Mouse (Mus musculus) cerebellum, adult 2 months (tissue): ENCODE results near the gene Apom. TPM values are rescaled to one million over a fixed set of nuclear protein-coding genes. Genes with fewer than 3 reads are reported as not detected.

Experiments
- DNase-seq, 2 experiments: peaks; one replicate each; pipeline ENCODE4 v3.0.0; 2021
- H3K27ac ChIP-seq: fragments of 200-500 bp; 2 replicates; pipeline ENCODE4 v1.5.1; 2012; ENCODE audit warnings: low read length, control low read depth, inconsistent platforms; ENCODE audit not compliant: insufficient read depth
- H3K27me3 ChIP-seq: fragments of 200-500 bp; 2 replicates; pipeline ENCODE4 v1.6.1; 2012; ENCODE audit warnings: inconsistent platforms, mild to moderate bottlenecking, low read length, moderate library complexity; ENCODE audit not compliant: control insufficient read depth, insufficient read depth
- H3K4me1 ChIP-seq: fragments of 200-500 bp; 2 replicates; pipeline ENCODE4 v1.6.1; 2011; ENCODE audit warnings: low read length; ENCODE audit not compliant: control insufficient read depth, insufficient read depth
- H3K4me3 ChIP-seq: fragments of 200-500 bp; replicated peaks from 2 replicates; pipeline ENCODE3; 2011; ENCODE audit warnings: mild to moderate bottlenecking, low read depth, low read length, control low read depth; ENCODE audit not compliant: insufficient read depth
- CTCF ChIP-seq: fragments of 200-500 bp; IDR thresholded peaks from 2 replicates; pipeline ENCODE4 v1.5.1; 2011; ENCODE audit warnings: low read depth, mild to moderate bottlenecking, control low read depth, low read length, moderate library complexity, borderline replicate concordance; ENCODE audit not compliant: insufficient read depth
- POLR2A ChIP-seq: fragments of 200-500 bp; IDR thresholded peaks from 2 replicates; pipeline ENCODE4 v1.6.1; 2011; ENCODE audit warnings: low read length, control low read depth, borderline replicate concordance; ENCODE audit not compliant: insufficient read depth
- WGBS: fragments of 180-500 bp; shearing (Covaris S2); methylation state at CpG from one replicate; pipeline ENCODE4 v1.1.7; 2018; 5-methylcytosine and 5-hydroxymethylcytosine counted together
- polyA plus RNA-seq: library from polyadenylated mRNA; depleted of rRNA; stranded (reverse); fragments of >200 nt; gene quantifications from 2 replicates; pipeline ENCODE4 v1.2.3, GENCODE M21; 2012

The Apom gene
- polyA plus RNA-seq, 1 experiment: 0.28 TPM

GRCm38 (mm10) chr17:35163326-35164081 is 31.7 kb upstream of the Apom start:
- 2% methylated on average over 8 of the region's 8 CpGs for WGBS
- Histone ChIP-seq H3K27me3 (no peaks in the 10 kb centered on the region), H3K4me1 (peaks cover 13% of the 10 kb centered on the region; the same call in 1 of the 2 replicates), H3K4me3 (peak overlapping the region; percentile 98), H3K27ac (peak overlapping the region; percentile 82; the same call in 1 of the 2 replicates)
- TF ChIP-seq POLR2A (no peak), CTCF (no peak)
- DNase-seq: no peak

DNA sequence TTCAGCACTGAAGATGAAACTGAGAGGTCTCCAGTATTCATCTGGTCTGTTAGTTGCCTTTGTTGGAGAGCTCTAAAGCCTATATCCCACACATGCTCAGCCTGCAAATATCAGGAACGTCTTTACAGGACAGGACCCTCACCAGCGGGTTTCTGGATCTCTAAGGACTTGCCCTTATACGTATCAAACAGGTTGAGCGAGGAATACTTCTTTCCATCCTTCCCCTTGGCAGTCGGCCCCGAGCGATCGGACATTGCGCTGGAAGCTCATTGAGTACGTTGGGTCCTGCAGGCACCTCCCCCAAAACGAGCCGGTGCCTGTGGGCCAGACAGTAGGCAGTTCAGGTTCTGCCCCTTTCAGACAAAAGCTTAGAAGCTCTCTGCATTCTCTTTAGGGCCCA is 30.9 kb upstream of the Apom start:
- Histone ChIP-seq H3K27ac (no peak overlapping the region), H3K4me3 (peak overlapping the region; percentile 30), H3K4me1 (peaks cover 13% of the 10 kb centered on the region; the same call in 1 of the 2 replicates), H3K27me3 (no peaks in the 10 kb centered on the region)
- TF ChIP-seq POLR2A: no peak
- no peak for TF ChIP-seq CTCF
- peak in 1 of 2 experiments; percentile 50 for DNase-seq
- WGBS: 2% methylated on average over 12 of the region's 12 CpGs

GRCm38 (mm10) chr17:35162121-35162520 is 30.3 kb upstream of the Apom start:
- no peaks in the 10 kb centered on the region for H3K27me3 ChIP-seq
- DNase-seq: no peak
- no peak overlapping the region for H3K27ac ChIP-seq
- H3K4me1 ChIP-seq: peaks cover 13% of the 10 kb centered on the region; the same call in 1 of the 2 replicates
- TF ChIP-seq CTCF (no peak), POLR2A (no peak)
- WGBS: 39% methylated on average over 14 of the region's 14 CpGs
- H3K4me3 ChIP-seq: no peak overlapping the region

- Histone ChIP-seq H3K27me3 (no peaks in the 10 kb centered on the region), H3K4me3 (no peak overlapping the region), H3K27ac (no peak overlapping the region), H3K4me1 (peaks cover 13% of the 10 kb centered on the region; the same call in 1 of the 2 replicates)
- 25% methylated on average over 11 of the region's 11 CpGs for WGBS
- DNase-seq: no peak
- TF ChIP-seq POLR2A (no peak), CTCF (no peak)
These were observed 29.6 kb upstream of the Apom start for GRCm38 (mm10) chr17:35161421-35161820.

GRCm38 (mm10) chr17:35159638-35160037 is 27.8 kb upstream of the Apom start:
- TF ChIP-seq POLR2A (no peak), CTCF (no peak)
- peaks cover 13% of the 10 kb centered on the region; the same call in 1 of the 2 replicates for H3K4me1 ChIP-seq
- H3K4me3 ChIP-seq: no peak overlapping the region
- no peaks in the 10 kb centered on the region for H3K27me3 ChIP-seq
- no peak for DNase-seq
- H3K27ac ChIP-seq: no peak overlapping the region
- 29% methylated on average over 7 of the region's 7 CpGs for WGBS

- peaks cover 13% of the 10 kb centered on the region; the same call in 1 of the 2 replicates for H3K4me1 ChIP-seq
- H3K4me3 ChIP-seq: no peak overlapping the region
- 91% methylated on average over 16 of the region's 16 CpGs for WGBS
- TF ChIP-seq CTCF (no peak), POLR2A (no peak)
- no peaks in the 10 kb centered on the region for H3K27me3 ChIP-seq
- no peak overlapping the region for H3K27ac ChIP-seq
- no peak for DNase-seq
These were observed 27.2 kb upstream of the Apom start for GRCm38 (mm10) chr17:35158850-35159593.

DNA sequence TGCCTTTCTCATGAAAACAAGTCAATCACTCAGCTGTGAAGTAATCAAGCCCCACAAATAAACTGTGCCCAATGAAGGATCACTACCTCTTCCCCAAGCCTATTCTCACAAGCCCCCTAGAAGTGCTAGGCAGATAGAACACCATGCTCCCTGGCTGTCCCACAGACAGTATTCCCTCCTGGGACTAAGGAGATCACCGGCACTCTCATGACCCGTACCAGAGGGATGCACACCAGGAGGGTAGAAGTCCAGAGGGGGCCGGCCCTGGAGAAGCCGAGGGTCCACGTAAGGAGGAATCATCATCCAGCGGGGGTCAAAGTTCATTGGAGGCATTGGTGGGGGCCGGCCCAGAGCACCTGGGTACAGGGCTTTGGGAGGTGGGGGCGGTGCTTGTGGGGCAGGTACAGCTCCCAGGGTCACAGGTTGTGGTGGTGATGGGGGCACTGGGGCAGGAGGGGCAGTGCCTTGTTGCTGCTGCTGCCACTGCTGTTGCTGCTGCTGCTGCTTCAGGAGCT is 25.9 kb upstream of the Apom start:
- no peak for TF ChIP-seq CTCF
- no peak for TF ChIP-seq POLR2A
- Histone ChIP-seq H3K27ac (no peak overlapping the region), H3K4me1 (peaks cover 13% of the 10 kb centered on the region; the same call in 1 of the 2 replicates), H3K27me3 (no peaks in the 10 kb centered on the region), H3K4me3 (no peak overlapping the region)
- DNase-seq: no peak
- WGBS: 86% methylated on average over 8 of the region's 8 CpGs
